Mouse (Mus musculus) ES-Bruce4 (cell line): ENCODE results near the gene B3galnt1. TPM values are rescaled to one million over a fixed set of nuclear protein-coding genes. Genes with fewer than 3 reads are reported as not detected.

Experiments used
- H3K27ac ChIP-seq: 2 replicates; pipeline ENCODE4 v1.5.1; 2012; ENCODE audit warnings: low read length, inconsistent platforms; ENCODE audit not compliant: insufficient read depth
- H3K27me3 ChIP-seq: 2 replicates; pipeline ENCODE4 v1.6.1; 2012; ENCODE audit warnings: mild to moderate bottlenecking, low read length, inconsistent platforms; ENCODE audit not compliant: control insufficient read depth, poor library complexity, insufficient read depth, severe bottlenecking
- H3K36me3 ChIP-seq: 2 replicates; pipeline ENCODE4 v1.6.1; 2012; ENCODE audit warnings: inconsistent platforms, mild to moderate bottlenecking, low read length, moderate library complexity; ENCODE audit not compliant: control insufficient read depth, poor library complexity, insufficient read depth, severe bottlenecking
- H3K4me1 ChIP-seq: one replicate; pipeline ENCODE4 v1.8.1; 2011; ENCODE audit warnings: low read length; ENCODE audit not compliant: control insufficient read depth, insufficient read depth
- H3K4me3 ChIP-seq: 2 replicates; pipeline ENCODE4 v1.5.1; 2011; ENCODE audit warnings: low read depth, mild to moderate bottlenecking, low read length
- H3K9ac ChIP-seq: 2 replicates; pipeline ENCODE4 v1.6.1; 2012; ENCODE audit warnings: low read depth, mild to moderate bottlenecking, inconsistent platforms; ENCODE audit not compliant: poor library complexity, severe bottlenecking
- H3K9me3 ChIP-seq: replicated peaks from 2 replicates; pipeline ENCODE4 v1.6.1; 2012; ENCODE audit warnings: mild to moderate bottlenecking, low read length, inconsistent platforms; ENCODE audit not compliant: control insufficient read depth, poor library complexity, insufficient read depth, severe bottlenecking
- CTCF ChIP-seq: IDR thresholded peaks from one replicate; pipeline ENCODE4 v1.8.1; 2011; ENCODE audit warnings: low read depth, low read length
- EP300 ChIP-seq: IDR thresholded peaks from 2 replicates; pipeline ENCODE4 v1.6.1; 2011; ENCODE audit warnings: low read depth, low read length; ENCODE audit not compliant: insufficient read depth
- POLR2A ChIP-seq: IDR thresholded peaks from one replicate; pipeline ENCODE4 v1.8.1; 2011; ENCODE audit warnings: low read length; ENCODE audit not compliant: insufficient read depth
- polyA plus RNA-seq: library from polyadenylated mRNA; stranded (reverse); fragments of >200 nt; gene quantifications from 2 replicates; pipeline ENCODE4 v1.2.4, GENCODE M21; 2011; ENCODE audit warnings: low read depth; ENCODE audit not compliant: missing spikeins, insufficient read depth, insufficient read length

Gene B3galnt1
- polyA plus RNA-seq, 1 experiment, result 4.8 TPM

DNA sequence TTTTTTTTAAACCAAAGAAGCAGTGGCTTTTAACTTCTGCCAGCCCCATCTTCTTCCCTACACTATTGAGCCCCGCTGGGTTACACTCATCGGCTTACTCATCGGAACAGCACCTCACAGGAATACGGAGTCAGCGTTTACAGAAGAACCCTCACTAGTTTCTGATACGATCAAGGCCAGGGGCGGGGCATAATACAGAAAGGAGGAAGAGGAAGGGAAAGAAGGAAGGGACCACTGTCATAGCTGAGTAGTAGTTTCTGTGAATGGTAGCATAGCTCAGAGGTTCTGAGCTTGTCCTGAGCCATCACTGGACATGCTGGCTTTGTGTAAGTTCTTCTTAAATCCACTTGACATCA, 38.8 kb downstream of the B3galnt1 start:
- H3K27me3 ChIP-seq, result no peaks in the 10 kb centered on the region
- H3K9ac ChIP-seq, result no peak overlapping the region
- H3K4me1 ChIP-seq, result no peaks in the 10 kb centered on the region
- no peak overlapping the region for H3K4me3 ChIP-seq
- no peak overlapping the region for H3K27ac ChIP-seq
- no peaks in the 10 kb centered on the region for H3K36me3 ChIP-seq
- TF ChIP-seq CTCF (no peak), POLR2A (no peak), EP300 (no peak)
- H3K9me3 ChIP-seq, result no peaks in the 10 kb centered on the region; the same call in 1 of the 2 replicates

DNA sequence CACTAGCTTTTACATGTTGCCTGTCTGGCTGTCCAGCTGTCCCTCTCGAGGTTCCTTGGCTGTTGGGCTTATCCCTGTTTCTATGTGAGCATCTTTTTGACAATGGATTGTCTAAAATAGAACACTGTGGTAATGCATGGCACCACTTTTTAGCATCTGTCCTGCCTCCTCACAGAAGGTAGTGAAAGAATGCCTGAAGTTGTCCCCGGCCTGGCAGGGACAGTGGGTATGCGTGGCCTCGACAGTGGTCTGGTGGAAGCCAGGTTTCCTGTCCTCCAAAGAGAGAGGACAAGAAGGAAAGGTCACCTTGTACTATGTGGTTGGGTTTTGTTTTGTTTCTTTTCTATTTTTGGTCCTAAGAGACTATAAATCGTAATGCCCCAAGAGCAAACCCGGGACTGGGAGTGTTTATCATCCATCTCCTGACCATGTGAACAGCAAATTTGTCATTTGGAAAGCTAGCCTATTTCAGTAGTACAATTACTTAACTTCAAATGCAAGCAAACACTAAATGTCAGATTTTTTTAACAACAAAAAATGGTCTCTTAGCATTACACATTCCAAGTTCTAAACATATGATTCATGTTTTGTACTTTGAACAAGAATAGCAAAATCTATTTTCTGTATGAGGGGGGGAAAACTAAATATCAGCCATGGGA, 39.3 kb downstream of the B3galnt1 start:
- no peaks in the 10 kb centered on the region; the same call in 1 of the 2 replicates for H3K9me3 ChIP-seq
- H3K9ac ChIP-seq, result no peak overlapping the region
- no peak for TF ChIP-seq POLR2A
- no peak for TF ChIP-seq CTCF
- TF ChIP-seq EP300, result no peak
- no peak overlapping the region for H3K4me3 ChIP-seq
- H3K4me1 ChIP-seq, result no peaks in the 10 kb centered on the region
- H3K36me3 ChIP-seq, result no peaks in the 10 kb centered on the region
- no peaks in the 10 kb centered on the region for H3K27me3 ChIP-seq
- no peak overlapping the region for H3K27ac ChIP-seq

DNA sequence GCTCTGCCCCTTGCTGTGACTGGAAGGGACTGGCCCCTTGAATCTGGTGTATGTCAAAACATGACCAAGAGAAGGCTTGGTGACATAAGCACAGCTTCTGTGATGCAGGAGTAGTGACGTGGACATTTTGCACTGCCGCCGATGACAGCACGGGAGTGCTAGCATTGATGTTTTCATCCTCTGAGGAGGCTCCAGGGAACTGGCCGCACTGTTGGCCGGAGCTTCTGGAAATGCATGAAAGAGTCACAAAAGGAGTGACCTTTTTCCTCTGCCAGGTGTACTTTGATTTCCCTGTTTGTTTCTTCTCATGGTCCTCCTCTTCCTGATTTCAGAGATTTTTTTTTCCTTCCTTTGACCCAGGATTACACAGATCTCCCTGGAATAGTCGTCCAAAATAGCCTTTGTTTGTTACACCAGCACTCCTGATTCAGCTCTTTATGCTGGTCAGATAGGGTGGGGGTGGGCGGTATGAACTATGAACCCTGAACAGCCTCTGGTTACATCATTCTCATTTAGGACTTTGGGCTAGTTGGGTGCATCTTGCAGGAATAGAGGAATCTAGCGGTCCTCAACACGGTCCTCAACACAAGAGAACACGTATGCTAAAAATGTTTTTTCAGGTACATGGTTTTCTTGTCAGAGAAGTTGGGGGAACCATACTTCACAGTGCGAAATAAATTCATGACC, 42.5 kb downstream of the B3galnt1 start:
- H3K9ac ChIP-seq, result no peak overlapping the region
- H3K9me3 ChIP-seq, result no peaks in the 10 kb centered on the region; the same call in 1 of the 2 replicates
- no peak for TF ChIP-seq EP300
- TF ChIP-seq CTCF, result no peak
- TF ChIP-seq POLR2A, result no peak
- H3K4me1 ChIP-seq, result no peaks in the 10 kb centered on the region
- H3K27me3 ChIP-seq, result no peaks in the 10 kb centered on the region
- H3K36me3 ChIP-seq, result no peaks in the 10 kb centered on the region
- no peak overlapping the region for H3K27ac ChIP-seq
- no peak overlapping the region for H3K4me3 ChIP-seq

DNA sequence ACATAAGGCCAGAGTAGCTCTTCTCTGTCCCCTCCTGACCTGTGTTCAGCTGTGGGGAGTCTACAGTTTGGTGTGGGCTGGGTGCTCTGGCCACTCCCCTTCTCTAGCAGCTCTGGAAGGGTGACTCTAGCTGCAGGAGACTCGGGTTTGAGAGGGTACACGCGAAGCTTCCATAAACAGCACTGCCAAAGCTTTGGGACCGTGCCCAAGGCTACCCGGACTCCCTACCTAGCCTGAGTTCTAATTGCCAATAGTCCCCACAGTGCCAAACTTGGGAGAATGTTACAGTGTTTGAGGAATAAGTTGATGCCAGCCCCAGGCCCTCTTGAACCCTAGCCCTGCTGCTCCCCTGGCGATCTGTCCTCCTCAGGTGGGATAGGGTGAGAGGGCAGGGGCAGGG, 43.2 kb downstream of the B3galnt1 start:
- Histone ChIP-seq H3K9ac (no peak overlapping the region), H3K27me3 (no peaks in the 10 kb centered on the region), H3K4me3 (no peak overlapping the region), H3K4me1 (no peaks in the 10 kb centered on the region), H3K36me3 (no peaks in the 10 kb centered on the region), H3K27ac (no peak overlapping the region), H3K9me3 (no peaks in the 10 kb centered on the region; the same call in 1 of the 2 replicates)
- no peak for TF ChIP-seq EP300

DNA sequence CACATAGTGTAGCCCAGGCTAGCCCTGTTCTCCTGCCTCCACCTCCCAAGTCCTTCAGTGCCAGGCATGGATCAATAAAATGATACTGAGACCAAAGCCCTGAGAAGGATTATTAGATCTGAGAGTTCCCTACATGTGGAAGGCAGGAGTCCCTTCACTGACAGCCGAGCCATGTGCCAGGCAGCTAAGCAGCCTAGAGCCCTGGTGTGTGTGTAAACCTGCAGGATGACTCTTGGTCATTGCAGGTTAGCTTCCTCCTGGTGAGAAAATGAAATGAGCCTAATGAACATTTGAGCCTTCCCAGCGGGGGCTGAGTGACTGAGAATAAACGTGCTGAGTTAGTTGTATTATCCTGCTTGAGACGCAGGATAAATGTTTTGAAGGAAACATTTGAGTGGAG, 49.2 kb downstream of the B3galnt1 start:
- Histone ChIP-seq H3K9ac (no peak overlapping the region), H3K27ac (no peak overlapping the region), H3K4me1 (no peaks in the 10 kb centered on the region), H3K4me3 (no peak overlapping the region), H3K36me3 (no peaks in the 10 kb centered on the region), H3K27me3 (no peaks in the 10 kb centered on the region), H3K9me3 (no peaks in the 10 kb centered on the region)
- TF ChIP-seq EP300, result no peak
- TF ChIP-seq CTCF, result no peak
- no peak for TF ChIP-seq POLR2A

DNA sequence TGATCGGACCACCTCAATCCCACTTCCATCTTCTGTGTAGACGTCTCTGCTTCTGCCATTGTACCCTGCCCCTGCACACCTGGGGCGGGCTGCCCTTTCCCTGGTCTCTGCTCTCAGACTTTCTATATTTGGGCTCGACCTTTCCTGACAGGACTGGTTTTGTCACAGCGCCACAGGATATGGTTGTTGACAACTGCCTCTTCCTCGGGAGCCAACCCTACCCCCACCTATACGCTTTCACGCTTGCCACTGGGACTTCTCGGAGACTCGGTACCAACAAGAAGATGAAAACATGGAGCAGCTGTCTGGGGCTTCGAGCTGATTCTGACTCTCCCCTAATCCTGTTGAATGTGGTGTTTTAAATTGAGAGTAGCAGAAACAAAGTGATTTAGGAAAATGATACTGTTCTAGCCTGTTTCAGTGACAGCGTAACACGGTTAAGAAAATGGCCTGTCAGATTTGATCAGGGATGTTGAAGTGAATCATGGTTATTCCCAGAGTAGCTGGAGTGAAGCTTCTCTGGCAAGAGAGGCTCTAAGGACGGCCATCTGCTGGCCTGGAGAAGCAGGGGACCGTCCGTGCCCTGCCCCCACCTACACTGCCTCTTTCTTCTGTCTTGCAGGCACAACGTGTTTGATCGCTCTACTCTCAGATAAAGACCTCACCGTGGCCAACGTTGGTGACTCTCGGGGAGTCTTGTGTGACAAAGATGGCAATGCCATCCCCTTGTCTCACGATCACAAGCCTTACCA, 49.9 kb downstream of the B3galnt1 start:
- TF ChIP-seq POLR2A, result no peak
- TF ChIP-seq EP300, result no peak
- TF ChIP-seq CTCF, result no peak
- Histone ChIP-seq H3K4me3 (no peak overlapping the region), H3K4me1 (no peaks in the 10 kb centered on the region), H3K36me3 (no peaks in the 10 kb centered on the region), H3K27ac (no peak overlapping the region), H3K9me3 (no peaks in the 10 kb centered on the region), H3K9ac (no peak overlapping the region), H3K27me3 (no peaks in the 10 kb centered on the region)
